Comparison of ENCODE assay signal across 9 mouse cellular contexts in the genomic region with DNA sequence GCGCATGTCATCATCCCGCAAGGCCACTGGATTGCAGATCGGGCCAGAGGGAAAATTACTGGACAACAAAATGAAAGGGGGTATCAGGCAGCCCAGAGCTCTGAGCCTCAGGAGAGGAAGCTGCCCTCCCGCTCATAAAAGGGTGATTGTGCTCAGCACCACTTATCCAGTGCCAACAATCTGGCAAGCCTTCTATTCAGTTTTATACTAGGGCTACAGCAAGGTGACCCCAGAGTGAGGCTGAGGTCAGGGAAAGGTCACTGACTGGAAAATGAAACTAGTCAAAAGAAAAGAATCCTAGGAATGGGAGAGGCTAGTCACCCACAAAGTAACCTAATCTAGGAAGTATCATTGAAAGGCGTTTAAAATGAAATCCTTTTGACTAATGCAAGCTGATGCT.
DNase-seq lines count a peak whose midpoint lies in the region; ATAC-seq and TF ChIP-seq lines count a peak whose summit lies in the region.
"Had no signal": no experiment of that assay in that cellular context is flagged by ENCODE, and none has a peak within 500 bp of the region (broad histone marks: within the 10 kb centered on the region; RNA-seq: fewer than 3 reads in every experiment).

No protein-coding gene starts in this region.

- no peaks in the 10 kb centered on the region for H3K4me1 ChIP-seq in midbrain, postnatal 0 days (ENCODE audit: insufficient read depth, low read length)
- H3K4me1 ChIP-seq in midbrain, embryonic 13.5 days (replicated peaks): no peaks in the 10 kb centered on the region
- H3K4me1 ChIP-seq: intestine, embryonic 15.5 days had no signal

- WGBS in midbrain, postnatal 0 days: 66% methylated on average over 5 of the region's 5 CpGs
- 48% methylated on average over 5 of the region's 5 CpGs for WGBS in midbrain, embryonic 13.5 days

- no peaks in the 10 kb centered on the region for H3K9me3 ChIP-seq in midbrain, postnatal 0 days (ENCODE audit: low read length)
- no peaks in the 10 kb centered on the region for H3K9me3 ChIP-seq in midbrain, embryonic 13.5 days
- H3K9me3 ChIP-seq: intestine, embryonic 15.5 days had no signal

- peak; percentile 14 for DNase-seq in midbrain, postnatal 0 days (ENCODE audit: low spot score)
- DNase-seq in embryo, embryonic 11 days: peak; percentile 33
- DNase-seq in kidney, adult 9 months: peak; percentile 19
- DNase-seq in retina, postnatal 7 days (ENCODE audit: low read depth, low spot score): peak; percentile 2
- DNase-seq in lung, postnatal 14 days: no peak
- DNase-seq in urinary bladder, adult 18-20 months (ENCODE audit: low spot score in 2 of 2): no peak
- DNase-seq: liver had no signal

- TF ChIP-seq CTCF in midbrain, postnatal 0 days (IDR thresholded peaks at IDR 0.05): no peak

- H3K36me3 ChIP-seq in midbrain, postnatal 0 days (ENCODE audit: insufficient read depth, low read length): no peaks in the 10 kb centered on the region
- no peaks in the 10 kb centered on the region for H3K36me3 ChIP-seq in midbrain, embryonic 13.5 days
- H3K36me3 ChIP-seq: intestine, embryonic 15.5 days had no signal

- no peak overlapping the region for H3K27ac ChIP-seq in midbrain, postnatal 0 days (ENCODE audit: low read depth, low read length)
- no peak overlapping the region for H3K27ac ChIP-seq in midbrain, embryonic 13.5 days
- H3K27ac ChIP-seq: intestine, embryonic 15.5 days had no signal

- no peak for ATAC-seq in midbrain, postnatal 0 days (ENCODE audit: low FRiP score)
- no peak for ATAC-seq in midbrain, embryonic 13.5 days
- ATAC-seq: intestine, embryonic 15.5 days had no signal

- no peak overlapping the region for H3K9ac ChIP-seq in midbrain, postnatal 0 days (replicated peaks; ENCODE audit: low read length, poor library complexity, severe bottlenecking)
- H3K9ac ChIP-seq in midbrain, embryonic 13.5 days (replicated peaks): no peak overlapping the region
- H3K9ac ChIP-seq: intestine, embryonic 15.5 days had no signal

- no peak overlapping the region for H3K4me2 ChIP-seq in midbrain, postnatal 0 days (ENCODE audit: low read depth, low read length, poor library complexity, severe bottlenecking)
- no peak overlapping the region for H3K4me2 ChIP-seq in midbrain, embryonic 13.5 days (replicated peaks)
- H3K4me2 ChIP-seq: intestine, embryonic 15.5 days had no signal

- no peak overlapping the region for H3K4me3 ChIP-seq in midbrain, postnatal 0 days (ENCODE audit: low read depth, low read length)
- no peak overlapping the region for H3K4me3 ChIP-seq in midbrain, embryonic 13.5 days (replicated peaks)
- H3K4me3 ChIP-seq: intestine, embryonic 15.5 days had no signal

- H3K27me3 ChIP-seq in midbrain, postnatal 0 days (ENCODE audit: insufficient read depth, low read length): no peaks in the 10 kb centered on the region
- no peaks in the 10 kb centered on the region for H3K27me3 ChIP-seq in midbrain, embryonic 13.5 days
- H3K27me3 ChIP-seq: intestine, embryonic 15.5 days had no signal

Comparison
In these comparisons a context has a peak if more than half of its experiments do, and no peak if none do; other contexts are left out.
1. DNase-seq: peak in midbrain, postnatal 0 days (single experiment), embryo, embryonic 11 days (single experiment), kidney, adult 9 months (single experiment) and retina, postnatal 7 days (single experiment); none in lung, postnatal 14 days (single experiment) and urinary bladder, adult 18-20 months (0 of 2).